Mouse (Mus musculus): ENCODE measurements around the gene Nufip1. TPM values are rescaled to one million over a fixed set of nuclear protein-coding genes. Genes with fewer than 3 reads are reported as not detected.

The Nufip1 gene
- polyA plus RNA-seq, 1 experiment from 2014 or later, result 16.9 TPM

GRCm38 (mm10) chr14:76121901-76122662 is 11.4 kb downstream of the Nufip1 start:
- no peaks in the 10 kb centered on the region for H3K4me1 ChIP-seq (ENCODE audit: control insufficient read depth, insufficient read depth, low read length)
- H3K27ac ChIP-seq (ENCODE audit: low read depth, low read length), result no peak overlapping the region
- DNase-seq (ENCODE audit: low spot score), result peak; percentile 51
- H3K36me3 ChIP-seq (ENCODE audit: control insufficient read depth, insufficient read depth, low read length), result peaks cover 11% of the 10 kb centered on the region
- WGBS, result 68% methylated on average over 6 of the region's 6 CpGs
- ATAC-seq (ENCODE audit: insufficient read depth, low FRiP score, low TSS enrichment), result no peak
- no peak overlapping the region for H3K4me3 ChIP-seq (ENCODE audit: low read depth, low read length)
- H3K27me3 ChIP-seq (ENCODE audit: control insufficient read depth, insufficient read depth, low read length), result no peaks in the 10 kb centered on the region
- no peak overlapping the region for H3K4me2 ChIP-seq (ENCODE audit: low read depth)
- no peaks in the 10 kb centered on the region for H3K9me3 ChIP-seq (ENCODE audit: control insufficient read depth, low read length)
- H3K9ac ChIP-seq (ENCODE audit: low read length), result no peak overlapping the region

- Histone ChIP-seq H3K36me3 (ENCODE audit: control insufficient read depth, insufficient read depth, low read length) (peaks cover 11% of the 10 kb centered on the region), H3K9me3 (ENCODE audit: control insufficient read depth, low read length) (no peaks in the 10 kb centered on the region), H3K27me3 (ENCODE audit: control insufficient read depth, insufficient read depth, low read length) (no peaks in the 10 kb centered on the region), H3K4me2 (ENCODE audit: low read depth) (no peak overlapping the region), H3K9ac (ENCODE audit: low read length) (no peak overlapping the region), H3K4me3 (ENCODE audit: low read depth, low read length) (no peak overlapping the region), H3K4me1 (ENCODE audit: control insufficient read depth, insufficient read depth, low read length) (no peaks in the 10 kb centered on the region), H3K27ac (ENCODE audit: low read depth, low read length) (no peak overlapping the region)
- WGBS, result 91% methylated on average over 8 of the region's 8 CpGs
- DNase-seq (ENCODE audit: low spot score) (no peak), ATAC-seq (ENCODE audit: insufficient read depth, low FRiP score, low TSS enrichment) (no peak)
Observed at GRCm38 (mm10) chr14:76122663-76123058, 12.0 kb downstream of the Nufip1 start.

- peaks cover 17% of the 10 kb centered on the region for H3K36me3 ChIP-seq (ENCODE audit: control insufficient read depth, insufficient read depth, low read length)
Observed at GRCm38 (mm10) chr14:76127311-76127710, 16.6 kb downstream of the Nufip1 start.

GRCm38 (mm10) chr14:76128174-76128573 is 17.5 kb downstream of the Nufip1 start:
- H3K4me1 ChIP-seq (ENCODE audit: control insufficient read depth, insufficient read depth, low read length), result no peaks in the 10 kb centered on the region
- peaks cover 21% of the 10 kb centered on the region for H3K36me3 ChIP-seq (ENCODE audit: control insufficient read depth, insufficient read depth, low read length)
- H3K4me2 ChIP-seq (ENCODE audit: low read depth), result no peak overlapping the region
- no peak for DNase-seq (ENCODE audit: low spot score)
- H3K27me3 ChIP-seq (ENCODE audit: control insufficient read depth, insufficient read depth, low read length), result no peaks in the 10 kb centered on the region
- ATAC-seq (ENCODE audit: insufficient read depth, low FRiP score, low TSS enrichment), result no peak
- no peak overlapping the region for H3K9ac ChIP-seq (ENCODE audit: low read length)
- no peak overlapping the region for H3K27ac ChIP-seq (ENCODE audit: low read depth, low read length)
- 92% methylated on average over 4 of the region's 4 CpGs for WGBS
- H3K4me3 ChIP-seq (ENCODE audit: low read depth, low read length), result no peak overlapping the region
- no peaks in the 10 kb centered on the region for H3K9me3 ChIP-seq (ENCODE audit: control insufficient read depth, low read length)

More at GRCm38 (mm10) chr14:76127311-76127710, 16.6 kb downstream of the Nufip1 start:
- DNase-seq (ENCODE audit: low spot score) (no peak), ATAC-seq (ENCODE audit: insufficient read depth, low FRiP score, low TSS enrichment) (no peak)
- H3K27ac ChIP-seq (ENCODE audit: low read depth, low read length), result no peak overlapping the region
- no peaks in the 10 kb centered on the region for H3K27me3 ChIP-seq (ENCODE audit: control insufficient read depth, insufficient read depth, low read length)
- no peak overlapping the region for H3K4me2 ChIP-seq (ENCODE audit: low read depth)
- H3K9ac ChIP-seq (ENCODE audit: low read length), result no peak overlapping the region
- 89% methylated on average over 3 of the region's 3 CpGs for WGBS
- H3K4me3 ChIP-seq (ENCODE audit: low read depth, low read length), result no peak overlapping the region
- no peaks in the 10 kb centered on the region for H3K9me3 ChIP-seq (ENCODE audit: control insufficient read depth, low read length)
- H3K4me1 ChIP-seq (ENCODE audit: control insufficient read depth, insufficient read depth, low read length), result no peaks in the 10 kb centered on the region

- Histone ChIP-seq H3K9ac (ENCODE audit: low read length) (no peak overlapping the region), H3K27me3 (ENCODE audit: control insufficient read depth, insufficient read depth, low read length) (no peaks in the 10 kb centered on the region), H3K36me3 (ENCODE audit: control insufficient read depth, insufficient read depth, low read length) (peaks cover 14% of the 10 kb centered on the region), H3K4me1 (ENCODE audit: control insufficient read depth, insufficient read depth, low read length) (no peaks in the 10 kb centered on the region), H3K27ac (ENCODE audit: low read depth, low read length) (no peak overlapping the region), H3K4me2 (ENCODE audit: low read depth) (no peak overlapping the region), H3K9me3 (ENCODE audit: control insufficient read depth, low read length) (no peaks in the 10 kb centered on the region), H3K4me3 (ENCODE audit: low read depth, low read length) (no peak overlapping the region)
- ATAC-seq (ENCODE audit: insufficient read depth, low FRiP score, low TSS enrichment), result no peak
- no peak for DNase-seq (ENCODE audit: low spot score)
- WGBS, result 91% methylated on average over 4 of the region's 4 CpGs
Observed at GRCm38 (mm10) chr14:76134975-76135374, 24.3 kb downstream of the Nufip1 start.

GRCm38 (mm10) chr14:76145248-76145647 is 34.6 kb downstream of the Nufip1 start:
- Histone ChIP-seq H3K36me3 (ENCODE audit: control insufficient read depth, insufficient read depth, low read length) (no peaks in the 10 kb centered on the region), H3K4me2 (ENCODE audit: low read depth) (no peak overlapping the region), H3K4me1 (ENCODE audit: control insufficient read depth, insufficient read depth, low read length) (no peaks in the 10 kb centered on the region), H3K9me3 (ENCODE audit: control insufficient read depth, low read length) (no peaks in the 10 kb centered on the region), H3K4me3 (ENCODE audit: low read depth, low read length) (no peak overlapping the region), H3K27me3 (ENCODE audit: control insufficient read depth, insufficient read depth, low read length) (no peaks in the 10 kb centered on the region), H3K9ac (ENCODE audit: low read length) (no peak overlapping the region), H3K27ac (ENCODE audit: low read depth, low read length) (no peak overlapping the region)
- ATAC-seq (ENCODE audit: insufficient read depth, low FRiP score, low TSS enrichment) (no peak), DNase-seq (ENCODE audit: low spot score) (no peak)
- WGBS, result 90% methylated on average over 1 of the region's 1 CpGs

GRCm38 (mm10) chr14:76145868-76146267 is 35.2 kb downstream of the Nufip1 start:
- H3K4me2 ChIP-seq (ENCODE audit: low read depth), result no peak overlapping the region
- no peak overlapping the region for H3K27ac ChIP-seq (ENCODE audit: low read depth, low read length)

GRCm38 (mm10) chr14:76147061-76147460 is 36.4 kb downstream of the Nufip1 start:
- Histone ChIP-seq H3K36me3 (ENCODE audit: control insufficient read depth, insufficient read depth, low read length) (no peaks in the 10 kb centered on the region), H3K27me3 (ENCODE audit: control insufficient read depth, insufficient read depth, low read length) (no peaks in the 10 kb centered on the region), H3K9me3 (ENCODE audit: control insufficient read depth, low read length) (no peaks in the 10 kb centered on the region), H3K9ac (ENCODE audit: low read length) (no peak overlapping the region), H3K4me1 (ENCODE audit: control insufficient read depth, insufficient read depth, low read length) (no peaks in the 10 kb centered on the region; the same call in 1 of the 2 replicates), H3K4me3 (ENCODE audit: low read depth, low read length) (no peak overlapping the region), H3K27ac (ENCODE audit: low read depth, low read length) (no peak overlapping the region), H3K4me2 (ENCODE audit: low read depth) (no peak overlapping the region)
- WGBS, result 79% methylated on average over 6 of the region's 6 CpGs
- no peak for DNase-seq (ENCODE audit: low spot score)
- ATAC-seq (ENCODE audit: insufficient read depth, low FRiP score, low TSS enrichment), result no peak

More at GRCm38 (mm10) chr14:76145868-76146267, 35.2 kb downstream of the Nufip1 start:
- Histone ChIP-seq H3K36me3 (ENCODE audit: control insufficient read depth, insufficient read depth, low read length) (no peaks in the 10 kb centered on the region), H3K4me1 (ENCODE audit: control insufficient read depth, insufficient read depth, low read length) (no peaks in the 10 kb centered on the region), H3K4me3 (ENCODE audit: low read depth, low read length) (no peak overlapping the region), H3K27me3 (ENCODE audit: control insufficient read depth, insufficient read depth, low read length) (no peaks in the 10 kb centered on the region), H3K9me3 (ENCODE audit: control insufficient read depth, low read length) (no peaks in the 10 kb centered on the region), H3K9ac (ENCODE audit: low read length) (no peak overlapping the region)
- DNase-seq (ENCODE audit: low spot score), result no peak
- 69% methylated on average over 7 of the region's 7 CpGs for WGBS
- no peak for ATAC-seq (ENCODE audit: insufficient read depth, low FRiP score, low TSS enrichment)

GRCm38 (mm10) chr14:76148294-76148693 is 37.6 kb downstream of the Nufip1 start:
- H3K4me1 ChIP-seq (ENCODE audit: control insufficient read depth, insufficient read depth, low read length), result no peaks in the 10 kb centered on the region; the same call in 1 of the 2 replicates
- no peak overlapping the region for H3K4me3 ChIP-seq (ENCODE audit: low read depth, low read length)
- H3K9me3 ChIP-seq (ENCODE audit: control insufficient read depth, low read length), result no peaks in the 10 kb centered on the region
- H3K27me3 ChIP-seq (ENCODE audit: control insufficient read depth, insufficient read depth, low read length), result no peaks in the 10 kb centered on the region
- no peak overlapping the region for H3K27ac ChIP-seq (ENCODE audit: low read depth, low read length)
- DNase-seq (ENCODE audit: low spot score) (no peak), ATAC-seq (ENCODE audit: insufficient read depth, low FRiP score, low TSS enrichment) (no peak)
- no peak overlapping the region for H3K4me2 ChIP-seq (ENCODE audit: low read depth)
- H3K36me3 ChIP-seq (ENCODE audit: control insufficient read depth, insufficient read depth, low read length), result no peaks in the 10 kb centered on the region
- no peak overlapping the region for H3K9ac ChIP-seq (ENCODE audit: low read length)
- WGBS, result 91% methylated on average over 10 of the region's 10 CpGs

Measured in neural tube, embryonic 11.5 days (tissue).